Mouse (Mus musculus) midbrain, embryonic 13.5 days (tissue): ENCODE results near the gene Larp1. TPM values are rescaled to one million over a fixed set of nuclear protein-coding genes. Genes with fewer than 3 reads are reported as not detected.

Experiments used
- ATAC-seq: fragments of 200-750 bp; cut with Nextera tagmentation; 2 replicates; pipeline ENCODE4 v1.8.0; 2017; ENCODE audit warnings: mild to moderate bottlenecking, moderate TSS enrichment, moderate library complexity
- H3K27ac ChIP-seq: fragments of 300-500 bp; sonication (generic); 2 replicates; pipeline ENCODE4 v1.5.1; 2015; ENCODE audit warnings: inconsistent platforms, mild to moderate bottlenecking, moderate library complexity
- H3K27me3 ChIP-seq: fragments of 300-500 bp; sonication (generic); 2 replicates; pipeline ENCODE4 v1.6.1; 2015; ENCODE audit warnings: mild to moderate bottlenecking, inconsistent platforms
- H3K36me3 ChIP-seq: fragments of 300-500 bp; sonication (generic); 2 replicates; pipeline ENCODE4 v1.6.1; 2015; ENCODE audit warnings: mild to moderate bottlenecking, inconsistent platforms
- H3K4me1 ChIP-seq: fragments of 300-500 bp; sonication (generic); replicated peaks from 2 replicates; pipeline ENCODE4 v1.6.1; 2015; ENCODE audit warnings: inconsistent platforms
- H3K4me2 ChIP-seq: fragments of 300-500 bp; sonication (generic); replicated peaks from 2 replicates; pipeline ENCODE4 v1.6.1; 2015; ENCODE audit warnings: moderate library complexity, mild to moderate bottlenecking, inconsistent platforms
- H3K4me3 ChIP-seq: fragments of 300-500 bp; sonication (generic); replicated peaks from 2 replicates; pipeline ENCODE4 v1.5.1; 2015; ENCODE audit warnings: mild to moderate bottlenecking, inconsistent platforms
- H3K9ac ChIP-seq: fragments of 300-500 bp; sonication (generic); replicated peaks from 2 replicates; pipeline ENCODE4 v1.6.1; 2015; ENCODE audit warnings: mild to moderate bottlenecking, inconsistent platforms
- H3K9me3 ChIP-seq: fragments of 300-500 bp; sonication (generic); 2 replicates; pipeline ENCODE4 v1.6.1; 2016; ENCODE audit warnings: mild to moderate bottlenecking, inconsistent platforms
- WGBS: fragments of 180-500 bp; shearing (Covaris S2); methylation state at CpG from one replicate; pipeline ENCODE4 v1.1.7; 2015; 5-methylcytosine and 5-hydroxymethylcytosine counted together
- polyA plus RNA-seq: library from polyadenylated mRNA; unstranded; fragments of >200 nt; fragmentation: Nextera tagmentation; extraction: Ambion mirVana; gene quantifications from 2 replicates; pipeline ENCODE4 v1.2.1, GENCODE M21; 2015

The Larp1 gene
- 15.8 TPM in 2 replicates for polyA plus RNA-seq

- H3K27ac ChIP-seq = peak within 1 kb of the TSS; percentile 93
- peak; percentile 61 for ATAC-seq
- H3K4me2 ChIP-seq = peak within 1 kb of the TSS; percentile 95
- H3K36me3 ChIP-seq = no peaks in the 10 kb centered on the region
- no peaks in the 10 kb centered on the region for H3K27me3 ChIP-seq
- no peaks in the 10 kb centered on the region for H3K9me3 ChIP-seq
- under 1% methylated on average over 66 of the region's 84 CpGs for WGBS
- peaks cover 29% of the 10 kb centered on the region for H3K4me1 ChIP-seq
- peak within 1 kb of the TSS; percentile 94 for H3K9ac ChIP-seq
- H3K4me3 ChIP-seq = peak within 1 kb of the TSS; percentile 97
Observed at GRCm38 (mm10) chr11:58009051-58009515, at the start of gene Larp1. Gene Larp1 (plus strand): TSS chr11:58009064.

- H3K9ac ChIP-seq = no peak overlapping the region
- no peaks in the 10 kb centered on the region for H3K27me3 ChIP-seq
- no peaks in the 10 kb centered on the region for H3K9me3 ChIP-seq
- peaks cover 6% of the 10 kb centered on the region for H3K4me1 ChIP-seq
- H3K27ac ChIP-seq = no peak overlapping the region
- no peak overlapping the region for H3K4me2 ChIP-seq
- H3K36me3 ChIP-seq = no peaks in the 10 kb centered on the region
- 84% methylated on average over 2 of the region's 2 CpGs for WGBS
- ATAC-seq = no peak
- H3K4me3 ChIP-seq = no peak overlapping the region
Observed at GRCm38 (mm10) chr11:57959924-57960323, 48.9 kb upstream of the Larp1 start.

GRCm38 (mm10) chr11:57962382-57963285, 46.2 kb upstream of the Larp1 start:
- Histone ChIP-seq H3K9ac (peak overlapping the region; percentile 85), H3K4me1 (peaks cover 6% of the 10 kb centered on the region), H3K9me3 (no peaks in the 10 kb centered on the region), H3K4me3 (peak overlapping the region; percentile 54), H3K4me2 (peak overlapping the region; percentile 77), H3K27ac (peak overlapping the region; percentile 90), H3K36me3 (no peaks in the 10 kb centered on the region), H3K27me3 (no peaks in the 10 kb centered on the region)
- peak; percentile 97 for ATAC-seq
- WGBS = under 1% methylated on average over 40 of the region's 40 CpGs

GRCm38 (mm10) chr11:57963291-57963870, 45.5 kb upstream of the Larp1 start:
- peak overlapping the region; percentile 77 for H3K4me2 ChIP-seq
- H3K9me3 ChIP-seq = no peaks in the 10 kb centered on the region
- no peaks in the 10 kb centered on the region for H3K36me3 ChIP-seq
- no peak overlapping the region; the same call in 1 of the 2 replicates for H3K27ac ChIP-seq
- 35% methylated on average over 9 of the region's 9 CpGs for WGBS
- H3K27me3 ChIP-seq = no peaks in the 10 kb centered on the region
- peaks cover 6% of the 10 kb centered on the region for H3K4me1 ChIP-seq
- peak; percentile 5; the same call in 1 of the 2 replicates for ATAC-seq
- peak overlapping the region; percentile 85; the same call in 1 of the 2 replicates for H3K9ac ChIP-seq
- H3K4me3 ChIP-seq = peak overlapping the region; percentile 54

- Histone ChIP-seq H3K4me1 (peaks cover 6% of the 10 kb centered on the region), H3K9me3 (no peaks in the 10 kb centered on the region), H3K27me3 (no peaks in the 10 kb centered on the region), H3K36me3 (no peaks in the 10 kb centered on the region), H3K4me3 (no peak overlapping the region), H3K9ac (no peak overlapping the region), H3K27ac (no peak overlapping the region), H3K4me2 (no peak overlapping the region)
- no peak for ATAC-seq
- WGBS = 68% methylated on average over 7 of the region's 7 CpGs
Observed at GRCm38 (mm10) chr11:57966630-57967029, 42.2 kb upstream of the Larp1 start.

- Histone ChIP-seq H3K4me2 (no peak overlapping the region), H3K4me1 (peaks cover 1% of the 10 kb centered on the region), H3K4me3 (no peak overlapping the region), H3K27ac (no peak overlapping the region), H3K9ac (no peak overlapping the region), H3K36me3 (no peaks in the 10 kb centered on the region), H3K9me3 (no peaks in the 10 kb centered on the region), H3K27me3 (no peaks in the 10 kb centered on the region)
- 85% methylated on average over 5 of the region's 5 CpGs for WGBS
- no peak for ATAC-seq
Observed at GRCm38 (mm10) chr11:57968301-57968700, 40.6 kb upstream of the Larp1 start.

- no peaks in the 10 kb centered on the region for H3K9me3 ChIP-seq
- H3K27ac ChIP-seq = no peak overlapping the region
- 31% methylated on average over 5 of the region's 5 CpGs for WGBS
- no peaks in the 10 kb centered on the region for H3K4me1 ChIP-seq
- no peak for ATAC-seq
- no peaks in the 10 kb centered on the region for H3K27me3 ChIP-seq
- H3K36me3 ChIP-seq = no peaks in the 10 kb centered on the region
- no peak overlapping the region for H3K4me3 ChIP-seq
- H3K9ac ChIP-seq = no peak overlapping the region
- no peak overlapping the region for H3K4me2 ChIP-seq
Observed at GRCm38 (mm10) chr11:57970541-57970940, 38.3 kb upstream of the Larp1 start.

- Histone ChIP-seq H3K4me2 (no peak overlapping the region), H3K27me3 (no peaks in the 10 kb centered on the region), H3K4me3 (no peak overlapping the region), H3K36me3 (no peaks in the 10 kb centered on the region), H3K4me1 (no peaks in the 10 kb centered on the region), H3K9me3 (no peaks in the 10 kb centered on the region), H3K27ac (no peak overlapping the region), H3K9ac (no peak overlapping the region)
- WGBS = 80% methylated on average over 13 of the region's 13 CpGs
- no peak for ATAC-seq
Observed at GRCm38 (mm10) chr11:57973001-57973912, 35.6 kb upstream of the Larp1 start.

GRCm38 (mm10) chr11:57973913-57974234, 35.0 kb upstream of the Larp1 start:
- Histone ChIP-seq H3K27me3 (no peaks in the 10 kb centered on the region), H3K27ac (no peak overlapping the region), H3K36me3 (no peaks in the 10 kb centered on the region), H3K9me3 (no peaks in the 10 kb centered on the region), H3K9ac (no peak overlapping the region), H3K4me1 (no peaks in the 10 kb centered on the region), H3K4me3 (no peak overlapping the region), H3K4me2 (no peak overlapping the region)
- 79% methylated on average over 9 of the region's 9 CpGs for WGBS
- no peak for ATAC-seq

GRCm38 (mm10) chr11:57975876-57976275, 33.0 kb upstream of the Larp1 start:
- Histone ChIP-seq H3K4me2 (no peak overlapping the region), H3K4me1 (no peaks in the 10 kb centered on the region), H3K27ac (no peak overlapping the region), H3K4me3 (no peak overlapping the region), H3K9ac (no peak overlapping the region), H3K36me3 (no peaks in the 10 kb centered on the region), H3K27me3 (no peaks in the 10 kb centered on the region), H3K9me3 (no peaks in the 10 kb centered on the region)
- ATAC-seq = no peak

- Histone ChIP-seq H3K9me3 (no peaks in the 10 kb centered on the region), H3K27me3 (no peaks in the 10 kb centered on the region), H3K9ac (no peak overlapping the region), H3K4me2 (no peak overlapping the region), H3K27ac (no peak overlapping the region), H3K36me3 (no peaks in the 10 kb centered on the region), H3K4me1 (no peaks in the 10 kb centered on the region), H3K4me3 (no peak overlapping the region)
- no peak for ATAC-seq
- 96% methylated on average over 1 of the region's 1 CpGs for WGBS
Observed at GRCm38 (mm10) chr11:57977681-57978080, 31.2 kb upstream of the Larp1 start.

GRCm38 (mm10) chr11:57979621-57980020, 29.2 kb upstream of the Larp1 start:
- ATAC-seq = no peak
- H3K9ac ChIP-seq = no peak overlapping the region
- no peak overlapping the region for H3K4me2 ChIP-seq
- no peaks in the 10 kb centered on the region for H3K4me1 ChIP-seq
- H3K4me3 ChIP-seq = no peak overlapping the region
- H3K27ac ChIP-seq = no peak overlapping the region
- no peaks in the 10 kb centered on the region for H3K36me3 ChIP-seq
- no peaks in the 10 kb centered on the region for H3K9me3 ChIP-seq
- WGBS = 92% methylated on average over 6 of the region's 6 CpGs
- H3K27me3 ChIP-seq = no peaks in the 10 kb centered on the region
